Mouse (Mus musculus) brown adipose tissue, adult 24 weeks (tissue): Measurements from ENCODE around the gene Tktl1. TPM values are rescaled to one million over a fixed set of nuclear protein-coding genes. Genes with fewer than 3 reads are reported as not detected.

Experiments
- H3K27ac ChIP-seq: fragments of 200-500 bp; replicated peaks from 2 replicates; pipeline ENCODE4 v1.5.1; 2012; ENCODE audit warnings: low read depth, mild to moderate bottlenecking, low read length
- H3K4me1 ChIP-seq: fragments of 200-500 bp; 2 replicates; pipeline ENCODE4 v1.6.1; 2012; ENCODE audit warnings: low read length, mixed read lengths; ENCODE audit not compliant: control insufficient read depth, insufficient read depth, insufficient read length
- H3K4me3 ChIP-seq: fragments of 200-500 bp; 2 replicates; pipeline ENCODE4 v1.5.1; 2012; ENCODE audit warnings: low read depth, mild to moderate bottlenecking, low read length, moderate library complexity; ENCODE audit not compliant: insufficient read depth
- polyA plus RNA-seq: library from polyadenylated mRNA; stranded (reverse); fragments of >200 nt; gene quantifications from 2 replicates; pipeline ENCODE4 v1.2.4, GENCODE M21; 2012; ENCODE audit not compliant: missing spikeins, insufficient read depth, insufficient read length

Tktl1 gene
- polyA plus RNA-seq, 1 experiment: not detected

DNA sequence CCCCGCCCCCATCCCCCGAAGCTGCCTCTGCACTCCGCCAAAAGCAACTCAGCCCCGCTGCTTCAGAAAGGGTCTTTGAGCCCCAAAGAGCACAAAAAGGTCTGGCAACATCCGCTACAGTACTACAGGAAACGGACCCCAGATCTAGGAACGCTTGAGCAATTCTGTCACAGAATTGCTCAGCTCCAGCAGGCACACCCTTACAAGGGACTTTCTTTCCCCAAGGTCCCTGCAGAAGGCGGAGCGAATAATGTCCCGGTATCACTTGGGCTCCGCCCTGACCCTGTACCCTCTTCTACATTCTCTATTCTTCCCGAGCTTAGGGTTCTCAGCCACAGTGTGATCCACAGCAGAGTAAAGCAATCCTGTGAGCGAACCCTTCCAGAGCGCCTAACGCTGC is 69.6 kb downstream of the Tktl1 start:
- H3K4me3 ChIP-seq: peak overlapping the region; percentile 71
- H3K4me1 ChIP-seq: no peaks in the 10 kb centered on the region
- peak overlapping the region; percentile 87 for H3K27ac ChIP-seq

DNA sequence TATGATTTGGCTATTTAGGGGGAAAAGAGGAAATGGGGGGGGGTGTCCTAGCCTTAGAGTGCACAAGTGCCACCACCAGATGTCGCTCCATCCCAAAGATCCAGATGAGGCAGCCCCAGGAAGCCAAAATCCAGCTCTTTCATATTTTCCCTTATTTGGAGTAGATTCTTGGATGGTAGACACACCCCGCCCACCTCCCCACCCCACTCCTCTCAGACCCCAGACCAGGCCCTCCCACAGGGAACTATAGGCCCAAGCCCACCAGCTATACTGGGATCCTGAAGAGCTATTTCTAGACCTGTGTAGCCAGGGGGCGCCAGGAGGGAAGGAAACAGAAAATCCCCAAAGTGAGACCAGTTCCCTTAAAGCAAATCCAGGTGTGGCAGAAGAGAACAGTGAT is 71.6 kb downstream of the Tktl1 start:
- H3K4me1 ChIP-seq: no peaks in the 10 kb centered on the region
- peak overlapping the region; percentile 65 for H3K4me3 ChIP-seq
- peak overlapping the region; percentile 77 for H3K27ac ChIP-seq

DNA sequence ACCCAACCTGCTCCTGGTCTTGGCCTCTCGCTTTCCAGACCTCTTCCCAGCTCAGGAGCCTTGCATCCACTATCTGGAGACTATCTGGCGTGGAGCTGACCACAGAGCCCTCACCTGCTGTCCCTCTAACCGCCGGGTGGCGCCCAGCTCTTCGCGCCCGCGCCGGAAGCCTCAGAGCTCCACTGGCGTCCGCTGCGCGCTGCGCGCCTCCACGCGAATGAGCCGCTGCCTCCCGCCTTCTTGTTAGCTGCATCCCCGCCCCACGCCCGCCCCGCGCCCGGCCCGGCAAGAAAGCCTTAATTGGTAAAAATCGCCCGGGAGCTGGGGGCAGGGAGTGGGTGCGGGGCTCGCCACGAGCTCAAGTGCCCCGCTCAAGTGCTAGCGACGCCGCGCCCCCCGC is 72.6 kb downstream of the Tktl1 start, which contains the start of gene Flna:
TSS of gene Flna (minus strand) at position 206 of the 400 bp plus-strand sequence.
- Histone ChIP-seq H3K4me1 (no peaks in the 10 kb centered on the region), H3K27ac (peak within 1 kb of the TSS; percentile 77), H3K4me3 (peak within 1 kb of the TSS; percentile 65)

DNA sequence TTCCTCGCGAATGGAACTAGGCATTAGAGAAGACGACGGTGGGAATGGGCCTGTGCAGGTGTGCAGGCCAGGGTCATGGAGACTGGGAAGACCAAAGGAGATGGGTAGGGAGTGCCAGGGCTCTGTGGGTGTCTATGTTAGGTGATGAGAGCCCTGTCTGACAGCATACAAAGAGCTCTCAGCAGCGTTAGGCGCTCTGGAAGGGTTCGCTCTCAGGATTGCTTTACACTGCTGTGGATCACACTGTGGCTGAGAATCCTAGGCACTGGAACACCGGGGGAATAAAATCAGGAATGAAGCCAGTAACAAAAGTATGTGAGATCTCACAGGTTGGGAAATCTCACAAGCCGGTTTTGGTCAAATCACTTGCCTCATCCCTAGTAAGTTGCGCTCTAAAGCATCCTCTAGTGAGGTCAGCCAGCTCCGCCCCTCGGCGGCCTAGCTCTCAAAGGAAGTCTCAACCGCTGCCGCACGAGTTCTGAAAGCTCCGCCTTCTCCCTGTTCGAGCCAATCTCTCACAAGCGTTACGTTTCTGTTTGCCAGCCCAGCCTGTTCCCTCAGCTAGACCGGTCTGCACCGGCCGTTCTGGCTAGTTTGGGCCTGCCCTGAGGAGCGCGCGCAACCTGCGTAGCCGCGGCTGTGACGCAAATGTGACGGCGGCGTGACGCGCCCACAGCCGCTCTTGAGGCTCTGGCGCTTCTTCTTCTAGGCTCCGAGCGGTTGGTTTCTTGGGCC is 77.3 kb downstream of the Tktl1 start, which contains the start of gene Emd:
TSS of gene Emd (plus strand) at position 535 of the 735 bp plus-strand sequence.
- H3K27ac ChIP-seq: peak within 1 kb of the TSS; percentile 93

DNA sequence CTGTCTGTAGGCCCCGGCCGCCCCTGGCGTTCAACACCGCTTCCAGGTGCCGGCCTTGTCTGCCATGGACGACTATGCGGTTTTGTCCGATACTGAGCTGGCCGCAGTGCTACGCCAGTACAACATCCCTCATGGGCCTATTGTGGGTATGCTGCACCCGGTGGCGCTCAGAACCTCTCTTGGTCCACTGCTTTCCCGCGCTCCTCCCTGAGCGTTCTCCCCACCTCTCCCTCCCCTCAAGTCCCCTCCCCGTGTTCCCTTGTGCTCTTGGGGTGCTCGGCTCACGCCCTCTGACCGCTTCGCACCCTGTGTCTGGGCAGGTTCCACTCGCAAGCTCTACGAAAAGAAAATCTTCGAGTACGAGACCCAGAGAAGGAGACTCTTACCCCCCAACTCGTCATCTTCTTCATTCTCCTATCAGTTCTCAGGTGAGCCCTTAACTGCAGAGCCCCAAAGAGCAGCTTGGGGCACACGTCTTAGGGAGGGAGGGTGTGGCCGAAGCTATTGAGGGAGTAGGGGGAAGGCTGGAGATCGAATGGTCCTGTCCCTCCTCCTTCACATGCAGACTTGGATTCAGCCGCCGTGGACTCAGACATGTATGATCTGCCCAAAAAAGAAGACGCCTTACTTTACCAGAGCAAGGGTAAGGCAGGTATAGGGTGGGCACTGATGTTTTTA is 78.0 kb downstream of the Tktl1 start:
- Histone ChIP-seq H3K4me3 (peak overlapping the region; percentile 88), H3K4me1 (peaks cover 3% of the 10 kb centered on the region; the same call in 1 of the 2 replicates), H3K27ac (peak overlapping the region; percentile 93)

More for the DNA sequence above, 77.3 kb downstream of the Tktl1 start, which contains the start of gene Emd:
- Histone ChIP-seq H3K4me3 (peak within 1 kb of the TSS; percentile 88), H3K4me1 (peaks cover 3% of the 10 kb centered on the region; the same call in 1 of the 2 replicates)

DNA sequence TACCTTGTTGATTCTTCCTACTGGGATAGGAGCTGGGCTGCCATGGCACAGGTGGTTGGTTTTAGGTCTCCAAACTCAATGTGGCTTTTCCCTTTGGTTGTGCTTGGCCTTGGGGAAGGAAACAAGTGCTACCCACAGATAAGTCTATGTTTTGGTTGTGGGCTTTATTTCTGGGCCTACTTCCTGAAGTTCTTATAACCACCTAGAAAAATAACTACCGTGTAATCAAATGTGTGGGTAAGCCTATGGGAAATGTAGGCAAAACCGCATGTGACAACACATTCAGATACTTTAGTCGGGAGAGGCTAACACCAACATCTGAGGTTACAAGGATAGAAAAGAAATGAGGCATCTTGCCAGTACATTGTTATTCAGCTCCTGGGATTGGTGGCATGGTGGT is 80.7 kb downstream of the Tktl1 start:
- H3K4me3 ChIP-seq: no peak overlapping the region
- H3K27ac ChIP-seq: no peak overlapping the region
- H3K4me1 ChIP-seq: peaks cover 3% of the 10 kb centered on the region; the same call in 1 of the 2 replicates

Other genes starting within 250 kb of the Tktl1 start
- 4.6 and 7.4 TPM in 2 replicates for gene Renbp, start 246.4 kb upstream of the Tktl1 start, polyA plus RNA-seq
- 15.7 and 22.4 TPM in 2 replicates for gene Hcfc1, start 210.9 kb upstream of the Tktl1 start, polyA plus RNA-seq
- 41.9 and 67.7 TPM in 2 replicates for gene Irak1, start 153.3 kb upstream of the Tktl1 start, polyA plus RNA-seq
- gene Opn1mw, start 49.8 kb upstream of the Tktl1 start, polyA plus RNA-seq: not detected in 2 replicates
- 9.8 and 10.8 TPM in 2 replicates for gene Mecp2, start 41.9 kb upstream of the Tktl1 start, polyA plus RNA-seq
- gene Tex28, start 9.4 kb upstream of the Tktl1 start, polyA plus RNA-seq: not detected in 2 replicates
- gene Flna, start 72.6 kb downstream of the Tktl1 start, polyA plus RNA-seq: 24.7 and 28.9 TPM in 2 replicates
- gene Emd, start 77.4 kb downstream of the Tktl1 start, polyA plus RNA-seq: 18.7 and 31.6 TPM in 2 replicates
- gene Rpl10, start 93.6 kb downstream of the Tktl1 start, polyA plus RNA-seq: 13.0 and 69.4 TPM in 2 replicates
- 45.1 and 49.6 TPM in 2 replicates for gene Taz, start 104.7 kb downstream of the Tktl1 start, polyA plus RNA-seq
- gene Dnase1l1, start 105.1 kb downstream of the Tktl1 start, polyA plus RNA-seq: 9.9 and 11.9 TPM in 2 replicates
- gene Atp6ap1, start 119.8 kb downstream of the Tktl1 start, polyA plus RNA-seq: 84.3 and 85.2 TPM in 2 replicates
- gene Gdi1, start 127.7 kb downstream of the Tktl1 start, polyA plus RNA-seq: 62.2 and 64.9 TPM in 2 replicates
- gene Fam50a, start 135.8 kb downstream of the Tktl1 start, polyA plus RNA-seq: 31.9 and 34.9 TPM in 2 replicates
- gene Plxna3, start 151.8 kb downstream of the Tktl1 start, polyA plus RNA-seq: 0.75 and 1.5 TPM in 2 replicates
- gene Lage3, start 176.4 kb downstream of the Tktl1 start, polyA plus RNA-seq: 85.5 and 92.6 TPM in 2 replicates
- 48.6 and 54.3 TPM in 2 replicates for gene Ubl4a, start 196.0 kb downstream of the Tktl1 start, polyA plus RNA-seq
- 6.3 and 7.3 TPM in 2 replicates for gene Slc10a3, start 196.1 kb downstream of the Tktl1 start, polyA plus RNA-seq
- gene Fam3a, start 216.0 kb downstream of the Tktl1 start, polyA plus RNA-seq: 17.3 and 20.5 TPM in 2 replicates
- gene Ikbkg, start 216.0 kb downstream of the Tktl1 start, polyA plus RNA-seq: 17.2 and 19.9 TPM in 2 replicates